Mouse (Mus musculus): ENCODE measurements around the gene Ppef1. TPM values are rescaled to one million over a fixed set of nuclear protein-coding genes. Genes with fewer than 3 reads are reported as not detected.

The Ppef1 gene
- polyA plus RNA-seq, 1 experiment from 2014 or later = 0.18 TPM

GRCm38 (mm10) chrX:160590147-160590546 is 145.4 kb downstream of the Ppef1 start:
- Histone ChIP-seq H3K9me3 (no peaks in the 10 kb centered on the region), H3K36me3 (no peaks in the 10 kb centered on the region), H3K4me2 (replicated peaks) (no peak overlapping the region), H3K27me3 (no peaks in the 10 kb centered on the region), H3K27ac (replicated peaks) (no peak overlapping the region), H3K4me1 (peaks cover 5% of the 10 kb centered on the region), H3K9ac (replicated peaks) (no peak overlapping the region), H3K4me3 (no peak overlapping the region)
- WGBS = 90% methylated on average over 7 of the region's 7 CpGs
- ATAC-seq (replicated peaks) = no peak

GRCm38 (mm10) chrX:160588523-160588922 is 147.0 kb downstream of the Ppef1 start:
- H3K4me1 ChIP-seq = peaks cover 5% of the 10 kb centered on the region
- no peak overlapping the region for H3K4me3 ChIP-seq
- no peaks in the 10 kb centered on the region for H3K27me3 ChIP-seq
- H3K9ac ChIP-seq (replicated peaks) = no peak overlapping the region
- WGBS = 69% methylated on average over 4 of the region's 4 CpGs
- peak; percentile 26; the same call in 1 of the 2 replicates for ATAC-seq (replicated peaks)
- H3K9me3 ChIP-seq = no peaks in the 10 kb centered on the region
- H3K4me2 ChIP-seq (replicated peaks) = no peak overlapping the region
- H3K27ac ChIP-seq (replicated peaks) = peak overlapping the region; percentile 52
- no peaks in the 10 kb centered on the region for H3K36me3 ChIP-seq

- Histone ChIP-seq H3K27ac (replicated peaks) (no peak overlapping the region), H3K9me3 (no peaks in the 10 kb centered on the region), H3K4me2 (replicated peaks) (no peak overlapping the region), H3K36me3 (no peaks in the 10 kb centered on the region), H3K9ac (replicated peaks) (no peak overlapping the region), H3K27me3 (no peaks in the 10 kb centered on the region), H3K4me3 (no peak overlapping the region), H3K4me1 (peaks cover 5% of the 10 kb centered on the region)
- 53% methylated on average over 1 of the region's 1 CpGs for WGBS
- no peak for ATAC-seq (replicated peaks)
These were observed 150.5 kb downstream of the Ppef1 start for GRCm38 (mm10) chrX:160585110-160585509.

GRCm38 (mm10) chrX:160584148-160584838 is 151.3 kb downstream of the Ppef1 start:
- WGBS = 92% methylated on average over 4 of the region's 4 CpGs
- Histone ChIP-seq H3K27me3 (no peaks in the 10 kb centered on the region), H3K4me2 (replicated peaks) (no peak overlapping the region)

GRCm38 (mm10) chrX:160583589-160583988 is 152.0 kb downstream of the Ppef1 start:
- Histone ChIP-seq H3K4me2 (replicated peaks) (no peak overlapping the region), H3K4me1 (peaks cover 5% of the 10 kb centered on the region), H3K36me3 (no peaks in the 10 kb centered on the region), H3K4me3 (no peak overlapping the region), H3K9me3 (no peaks in the 10 kb centered on the region), H3K9ac (replicated peaks) (no peak overlapping the region), H3K27me3 (no peaks in the 10 kb centered on the region), H3K27ac (replicated peaks) (no peak overlapping the region)
- 51% methylated on average over 5 of the region's 5 CpGs for WGBS
- peak; percentile 68 for ATAC-seq (replicated peaks)

More at GRCm38 (mm10) chrX:160584148-160584838, 151.3 kb downstream of the Ppef1 start:
- Histone ChIP-seq H3K4me1 (peaks cover 5% of the 10 kb centered on the region), H3K9me3 (no peaks in the 10 kb centered on the region), H3K36me3 (no peaks in the 10 kb centered on the region), H3K27ac (replicated peaks) (no peak overlapping the region), H3K4me3 (no peak overlapping the region), H3K9ac (replicated peaks) (no peak overlapping the region)
- ATAC-seq (replicated peaks) = no peak

Other genes with a start within 250 kb of the Ppef1 start
- gene Phka2, start 233.6 kb downstream of the Ppef1 start, polyA plus RNA-seq (2015; fragmentation: Nextera tagmentation; extraction: Ambion mirVana) = 11.7 and 13.1 TPM in 2 replicates
- 0.08 and 0.18 TPM in 2 replicates for gene Rs1, start 32.2 kb upstream of the Ppef1 start, polyA plus RNA-seq (2015; fragmentation: Nextera tagmentation; extraction: Ambion mirVana)
- gene Gja6, start 171.3 kb upstream of the Ppef1 start, polyA plus RNA-seq (2015; fragmentation: Nextera tagmentation; extraction: Ambion mirVana) = 0.23 TPM in 1 of 2 replicates, not detected in the other

Data from forebrain, embryonic 15.5 days (tissue).